Mouse (Mus musculus) limb, embryonic 13.5 days (tissue): ENCODE data around the gene Rerg. TPM values are rescaled to one million over a fixed set of nuclear protein-coding genes. Genes with fewer than 3 reads are reported as not detected.
A peak's percentile ranks its signal among the peaks of the same experiment; 100 is the strongest.

Experiments
- ATAC-seq: fragments of 200-750 bp; cut with Nextera tagmentation; 2 replicates; pipeline ENCODE4 v1.8.0; 2017; ENCODE audit warnings: low read depth, moderate number of reproducible peaks, moderate TSS enrichment; ENCODE audit not compliant: low FRiP score
- H3K27ac ChIP-seq: fragments of 300-500 bp; sonication (generic); 2 replicates; pipeline ENCODE4 v1.5.1; 2015; ENCODE audit warnings: inconsistent platforms, mild to moderate bottlenecking, moderate library complexity
- H3K27me3 ChIP-seq: fragments of 300-500 bp; sonication (generic); 2 replicates; pipeline ENCODE4 v1.6.1; 2015; ENCODE audit warnings: mild to moderate bottlenecking, inconsistent platforms
- H3K36me3 ChIP-seq: fragments of 300-500 bp; sonication (generic); 2 replicates; pipeline ENCODE4 v1.6.1; 2015; ENCODE audit warnings: inconsistent platforms, mild to moderate bottlenecking, moderate library complexity
- H3K4me1 ChIP-seq: fragments of 300-500 bp; sonication (generic); 2 replicates; pipeline ENCODE4 v1.6.1; 2015; ENCODE audit warnings: inconsistent platforms
- H3K4me2 ChIP-seq: fragments of 300-500 bp; sonication (generic); replicated peaks from 2 replicates; pipeline ENCODE4 v1.6.1; 2015; ENCODE audit warnings: inconsistent platforms, mild to moderate bottlenecking, moderate library complexity
- H3K4me3 ChIP-seq: fragments of 300-500 bp; sonication (generic); 2 replicates; pipeline ENCODE4 v1.5.1; 2015; ENCODE audit warnings: moderate library complexity, mild to moderate bottlenecking, inconsistent platforms
- H3K9ac ChIP-seq: fragments of 300-500 bp; sonication (generic); 2 replicates; pipeline ENCODE4 v1.6.1; 2015; ENCODE audit warnings: mild to moderate bottlenecking, inconsistent platforms
- H3K9me3 ChIP-seq: fragments of 300-500 bp; sonication (generic); 2 replicates; pipeline ENCODE4 v1.6.1; 2016; ENCODE audit warnings: inconsistent platforms
- WGBS: fragments of 180-500 bp; shearing (Covaris S2); methylation state at CpG from one replicate; pipeline ENCODE4 v1.1.7; 2015; 5-methylcytosine and 5-hydroxymethylcytosine counted together
- polyA plus RNA-seq: library from polyadenylated mRNA; unstranded; fragments of >200 nt; fragmentation: Nextera tagmentation; extraction: Ambion mirVana; gene quantifications from 2 replicates; pipeline ENCODE4 v1.2.1, GENCODE M21; 2015

The Rerg gene
- polyA plus RNA-seq, 1 experiment from 2014 or later = 23.2 TPM

DNA sequence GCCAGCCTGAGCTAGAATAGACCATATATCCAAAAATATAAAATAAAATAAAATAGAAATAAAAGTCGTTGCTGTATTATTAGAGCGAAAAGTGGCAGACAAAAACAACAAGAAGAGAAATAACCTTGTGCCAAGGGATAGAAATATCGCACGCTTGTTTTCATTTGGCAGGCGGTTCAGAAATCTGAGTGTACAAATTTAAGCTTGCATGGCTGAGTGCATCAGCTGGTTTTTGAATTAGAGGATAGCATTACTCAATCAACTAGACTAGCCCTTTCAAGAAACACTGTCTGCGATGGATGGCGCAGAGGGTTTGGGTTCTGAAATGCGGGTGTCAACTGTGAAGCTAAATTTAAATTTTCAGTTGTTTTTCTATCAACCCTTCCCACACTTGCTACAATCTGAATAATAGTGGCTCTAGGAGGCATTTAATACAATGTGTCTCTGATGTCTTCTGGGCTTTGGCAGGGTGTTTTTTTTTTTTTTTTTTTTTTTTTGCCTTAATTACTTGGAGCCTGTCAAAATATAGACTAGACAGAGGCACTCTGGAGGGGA is 10.8 kb downstream of the Rerg start:
- Histone ChIP-seq H3K9ac (no peak overlapping the region), H3K9me3 (no peaks in the 10 kb centered on the region), H3K27me3 (no peaks in the 10 kb centered on the region), H3K27ac (no peak overlapping the region), H3K4me1 (peaks cover 11% of the 10 kb centered on the region), H3K4me2 (no peak overlapping the region), H3K36me3 (0 out of 2 replicates have a peak, but pooled peaks cover 3% of the 10 kb centered on the region), H3K4me3 (no peak overlapping the region)
- 88% methylated on average over 8 of the region's 8 CpGs for WGBS
- no peak for ATAC-seq

DNA sequence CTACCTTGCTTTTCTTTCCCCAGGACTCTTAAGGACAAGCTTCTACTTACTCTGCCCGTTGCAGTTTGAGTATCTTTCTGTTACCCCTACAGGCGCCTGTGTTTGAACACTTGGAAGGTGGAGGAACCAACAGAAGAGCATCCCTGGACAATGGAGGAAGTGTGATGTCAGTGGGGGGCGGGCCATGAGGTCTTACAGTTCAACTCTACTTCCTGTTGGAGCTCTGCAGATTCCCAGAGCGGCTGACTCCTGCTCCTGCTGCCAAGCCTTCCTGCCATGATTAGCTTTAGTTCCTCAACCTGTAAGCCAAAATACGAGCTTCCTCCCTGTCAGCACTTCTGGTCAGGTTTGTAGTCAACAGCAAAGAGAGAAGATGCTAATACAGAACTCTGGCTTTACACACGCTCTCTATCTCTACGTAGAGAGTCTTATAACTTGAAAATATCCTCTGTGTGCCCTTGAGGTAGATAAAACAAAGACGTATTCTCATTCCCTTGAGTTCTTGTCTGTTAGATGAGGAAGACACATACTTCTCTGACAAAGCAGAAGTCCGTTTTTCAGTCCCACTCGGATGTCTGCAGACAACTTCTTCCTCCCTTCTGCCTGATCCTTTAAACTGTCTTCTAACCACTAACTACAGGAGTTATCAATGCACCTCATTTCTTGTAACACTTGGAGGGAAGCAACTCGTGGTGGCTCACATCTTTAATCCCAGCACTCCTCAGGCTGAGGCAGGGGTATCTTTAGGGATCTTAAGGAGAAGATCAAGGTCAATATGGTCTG is 13.7 kb downstream of the Rerg start:
- H3K4me3 ChIP-seq = no peak overlapping the region
- ATAC-seq = no peak
- peaks cover 11% of the 10 kb centered on the region for H3K4me1 ChIP-seq
- no peak overlapping the region for H3K4me2 ChIP-seq
- H3K27me3 ChIP-seq = no peaks in the 10 kb centered on the region
- no peaks in the 10 kb centered on the region for H3K36me3 ChIP-seq
- no peak overlapping the region for H3K9ac ChIP-seq
- no peak overlapping the region for H3K27ac ChIP-seq
- no peaks in the 10 kb centered on the region for H3K9me3 ChIP-seq
- 77% methylated on average over 11 of the region's 11 CpGs for WGBS

DNA sequence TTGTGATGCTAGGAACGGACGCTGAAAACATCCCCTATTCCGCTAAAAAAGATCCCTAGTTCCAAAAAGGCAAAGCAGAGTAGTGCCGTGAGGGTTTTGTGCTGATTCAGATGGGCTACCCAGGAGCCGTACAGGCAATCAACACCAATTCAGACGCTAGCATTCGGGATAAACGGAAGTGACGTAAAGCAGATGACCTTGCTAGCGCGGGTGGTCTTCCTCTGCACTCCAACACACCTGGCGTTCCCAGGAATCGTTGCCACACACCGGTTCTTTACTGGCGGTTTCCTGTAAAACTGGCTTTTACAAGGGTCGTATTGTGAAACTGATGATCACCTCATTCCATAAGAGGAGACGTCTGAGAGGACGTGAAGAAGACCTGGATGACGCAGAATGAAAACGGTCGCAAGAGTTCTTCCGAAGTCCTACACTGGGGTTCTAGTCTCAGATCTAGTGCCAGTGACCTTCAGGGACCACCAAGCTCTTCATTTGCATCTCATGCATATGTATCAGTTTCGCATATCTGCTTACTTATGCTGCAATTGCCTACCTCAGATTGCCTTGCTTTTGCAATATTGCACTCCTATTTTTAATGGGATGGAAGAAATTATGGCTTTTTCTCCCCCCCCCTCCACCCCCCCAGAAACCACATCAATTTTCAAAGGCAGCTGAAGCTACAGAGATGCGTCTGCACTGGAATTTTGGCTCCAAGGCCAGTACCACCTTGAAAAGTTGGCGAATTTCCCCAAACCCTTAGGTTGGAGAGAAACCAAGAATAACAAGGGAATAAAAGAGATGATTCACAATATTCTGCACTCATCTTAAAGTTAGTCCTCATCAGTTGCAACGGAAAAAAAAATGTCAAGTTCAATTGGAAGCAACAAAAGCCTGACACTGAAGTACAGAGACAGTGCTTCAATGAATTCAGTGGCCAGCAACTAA is 14.8 kb downstream of the Rerg start:
- Histone ChIP-seq H3K4me2 (peak overlapping the region; percentile 50), H3K4me3 (peak overlapping the region; percentile 11; the same call in 1 of the 2 replicates), H3K27ac (no peak overlapping the region; the same call in 1 of the 2 replicates), H3K9me3 (no peaks in the 10 kb centered on the region), H3K9ac (no peak overlapping the region), H3K4me1 (peaks cover 11% of the 10 kb centered on the region), H3K36me3 (no peaks in the 10 kb centered on the region), H3K27me3 (no peaks in the 10 kb centered on the region)
- 46% methylated on average over 26 of the region's 26 CpGs for WGBS
- ATAC-seq = no peak

DNA sequence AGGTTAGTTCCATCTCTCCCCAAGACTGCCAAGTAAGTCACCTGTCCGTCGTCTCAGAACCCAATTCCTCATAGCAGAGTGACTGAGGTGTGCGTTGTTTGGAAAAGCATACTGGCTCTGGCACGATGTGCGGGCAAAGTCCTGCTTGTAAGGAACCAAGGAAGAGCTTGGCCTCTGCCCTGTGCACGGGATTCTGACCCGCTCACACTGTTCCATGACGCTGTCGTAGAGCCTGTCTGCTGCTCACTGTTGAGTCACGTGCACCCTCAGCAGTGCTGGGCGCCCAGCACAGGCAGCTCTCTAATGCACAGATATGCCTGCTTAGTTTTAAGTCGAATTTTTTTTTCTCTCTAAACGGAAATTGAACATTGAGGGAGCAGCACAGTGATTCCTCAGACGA is 17.3 kb downstream of the Rerg start:
- Histone ChIP-seq H3K4me2 (no peak overlapping the region), H3K4me3 (no peak overlapping the region), H3K4me1 (peaks cover 11% of the 10 kb centered on the region), H3K9me3 (no peaks in the 10 kb centered on the region), H3K9ac (no peak overlapping the region), H3K27me3 (no peaks in the 10 kb centered on the region), H3K27ac (no peak overlapping the region), H3K36me3 (no peaks in the 10 kb centered on the region)
- 84% methylated on average over 14 of the region's 14 CpGs for WGBS
- ATAC-seq = no peak

DNA sequence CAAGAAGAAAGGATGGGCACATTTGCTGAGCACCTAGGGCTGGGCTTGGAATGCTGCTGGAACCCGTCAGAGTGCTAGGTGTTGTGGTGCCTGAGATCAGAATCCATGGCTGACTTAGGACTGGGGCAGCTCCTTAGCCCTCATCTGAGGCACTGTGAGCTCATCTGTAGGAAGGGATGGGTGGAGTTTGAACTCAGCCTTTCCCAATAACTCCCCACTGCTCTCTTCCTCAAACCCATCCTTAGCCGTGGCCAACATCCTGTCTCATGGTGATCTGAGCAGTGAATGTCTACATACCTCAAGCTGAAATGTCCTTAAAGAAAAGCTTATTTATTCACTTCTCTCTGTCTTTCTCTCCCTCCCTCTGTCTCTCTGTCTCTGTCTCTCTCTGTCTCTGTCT is 19.3 kb downstream of the Rerg start:
- Histone ChIP-seq H3K27ac (no peak overlapping the region), H3K27me3 (no peaks in the 10 kb centered on the region), H3K4me2 (no peak overlapping the region), H3K4me3 (no peak overlapping the region), H3K36me3 (no peaks in the 10 kb centered on the region), H3K9me3 (0 out of 2 replicates have a peak, but pooled peaks cover 6% of the 10 kb centered on the region), H3K9ac (no peak overlapping the region), H3K4me1 (peaks cover 11% of the 10 kb centered on the region)
- ATAC-seq = no peak
- 80% methylated on average over 2 of the region's 2 CpGs for WGBS

DNA sequence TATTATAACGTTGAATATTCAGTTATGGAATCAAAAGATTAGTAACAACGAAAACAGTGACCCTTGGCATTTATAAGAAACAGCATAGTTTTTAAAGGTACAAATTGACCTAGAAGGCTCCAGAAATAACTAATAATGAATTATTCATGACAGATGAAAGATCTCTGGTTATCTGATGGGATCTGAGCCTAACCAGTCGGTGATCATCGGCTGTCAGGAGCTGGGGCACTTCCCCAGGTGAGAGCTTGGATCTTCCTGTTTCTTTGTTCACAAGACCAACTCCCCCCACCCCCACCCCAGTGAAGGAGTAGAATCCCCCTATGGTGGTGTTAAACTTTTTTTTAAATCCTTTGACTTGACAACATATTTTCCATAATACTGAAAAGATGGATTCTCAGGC is 20.5 kb downstream of the Rerg start:
- 84% methylated on average over 4 of the region's 4 CpGs for WGBS
- no peak overlapping the region for H3K9ac ChIP-seq
- peaks cover under 1% of the 10 kb centered on the region; the same call in 1 of the 2 replicates for H3K4me1 ChIP-seq
- H3K4me3 ChIP-seq = no peak overlapping the region
- H3K36me3 ChIP-seq = no peaks in the 10 kb centered on the region
- H3K27ac ChIP-seq = no peak overlapping the region
- 0 out of 2 replicates have a peak, but pooled peaks cover 6% of the 10 kb centered on the region for H3K9me3 ChIP-seq
- no peak overlapping the region for H3K4me2 ChIP-seq
- H3K27me3 ChIP-seq = no peaks in the 10 kb centered on the region
- ATAC-seq = no peak

DNA sequence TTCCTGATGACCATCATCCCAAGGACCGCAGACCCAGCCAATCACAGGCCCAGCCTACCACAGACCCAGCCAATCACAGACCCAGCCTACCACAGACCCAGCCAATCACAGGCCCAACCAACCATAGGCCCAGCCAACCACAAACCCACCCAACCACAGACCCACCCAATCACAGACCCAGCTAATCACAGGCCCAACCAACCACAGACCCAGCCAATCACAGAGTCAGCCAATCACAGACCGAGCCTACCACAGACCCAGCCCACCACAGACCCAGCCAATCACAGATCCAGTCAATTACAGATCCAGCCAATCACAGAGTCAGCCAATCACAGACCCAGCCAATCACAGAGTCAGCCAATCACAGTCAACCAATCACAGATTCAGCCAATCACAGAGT is 23.4 kb downstream of the Rerg start:
- ATAC-seq = no peak; the same call in 1 of the 2 replicates
- Histone ChIP-seq H3K27ac (no peak overlapping the region), H3K4me2 (no peak overlapping the region), H3K9me3 (0 out of 2 replicates have a peak, but pooled peaks cover 6% of the 10 kb centered on the region), H3K4me3 (no peak overlapping the region), H3K4me1 (peaks cover 7% of the 10 kb centered on the region), H3K9ac (no peak overlapping the region), H3K27me3 (no peaks in the 10 kb centered on the region), H3K36me3 (no peaks in the 10 kb centered on the region)
- 93% methylated on average over 2 of the region's 2 CpGs for WGBS

DNA sequence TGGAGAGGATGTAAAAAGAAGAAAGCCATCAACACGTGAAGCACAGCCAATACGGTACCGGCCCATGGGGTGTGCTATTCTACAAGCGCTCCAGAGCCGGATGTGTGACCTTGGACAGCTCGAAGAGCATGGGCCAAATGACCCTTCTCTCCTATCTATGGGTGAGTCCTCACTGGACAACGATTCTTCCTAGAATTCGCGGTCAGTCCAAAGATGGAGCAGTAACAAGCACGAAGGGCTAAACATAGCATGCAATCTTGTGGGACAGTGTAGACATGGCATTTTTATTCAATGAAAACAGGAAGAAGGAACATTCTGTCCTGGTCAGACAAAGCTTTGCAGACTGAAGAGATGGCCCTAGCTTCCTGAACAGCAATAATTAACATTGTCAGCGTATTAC is 24.7 kb downstream of the Rerg start:
- no peak overlapping the region for H3K9ac ChIP-seq
- 95% methylated on average over 11 of the region's 11 CpGs for WGBS
- no peaks in the 10 kb centered on the region for H3K36me3 ChIP-seq
- 0 out of 2 replicates have a peak, but pooled peaks cover 6% of the 10 kb centered on the region for H3K9me3 ChIP-seq
- no peaks in the 10 kb centered on the region for H3K27me3 ChIP-seq
- no peak overlapping the region for H3K27ac ChIP-seq
- peaks cover 7% of the 10 kb centered on the region for H3K4me1 ChIP-seq
- no peak overlapping the region for H3K4me3 ChIP-seq
- no peak for ATAC-seq
- H3K4me2 ChIP-seq = no peak overlapping the region

DNA sequence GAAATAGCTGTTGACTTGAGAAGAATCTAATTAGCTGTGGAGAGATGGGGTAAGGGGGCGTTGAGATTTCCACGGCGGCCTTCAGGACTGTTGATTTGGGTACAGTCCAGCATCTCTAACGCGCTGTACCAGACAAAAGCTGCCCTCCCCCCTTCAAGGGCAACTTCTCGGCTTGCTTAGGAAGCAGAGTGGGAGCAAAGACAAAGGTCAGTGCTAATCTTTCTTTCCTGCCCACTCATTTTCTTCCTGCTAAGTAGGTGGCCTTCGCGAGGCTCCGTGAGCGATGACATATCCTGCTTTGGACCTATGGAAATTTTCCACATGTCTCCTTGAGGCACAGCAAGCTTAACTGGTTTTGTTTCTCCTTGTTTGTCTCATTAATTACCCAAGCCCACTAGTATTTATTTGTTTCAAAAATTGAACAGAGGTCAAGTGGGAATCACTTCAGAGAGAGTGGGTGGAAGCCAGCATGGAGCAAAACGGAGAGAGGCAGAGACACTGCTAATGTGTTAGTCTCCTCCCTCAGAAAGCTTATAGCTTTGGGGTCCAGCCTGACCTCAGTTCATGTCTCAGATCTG is 25.2 kb downstream of the Rerg start:
- Histone ChIP-seq H3K4me2 (no peak overlapping the region), H3K36me3 (no peaks in the 10 kb centered on the region), H3K9me3 (0 out of 2 replicates have a peak, but pooled peaks cover 6% of the 10 kb centered on the region), H3K27me3 (no peaks in the 10 kb centered on the region), H3K9ac (no peak overlapping the region), H3K4me3 (no peak overlapping the region), H3K4me1 (peaks cover 7% of the 10 kb centered on the region), H3K27ac (no peak overlapping the region)
- WGBS = 74% methylated on average over 11 of the region's 11 CpGs
- ATAC-seq = no peak

DNA sequence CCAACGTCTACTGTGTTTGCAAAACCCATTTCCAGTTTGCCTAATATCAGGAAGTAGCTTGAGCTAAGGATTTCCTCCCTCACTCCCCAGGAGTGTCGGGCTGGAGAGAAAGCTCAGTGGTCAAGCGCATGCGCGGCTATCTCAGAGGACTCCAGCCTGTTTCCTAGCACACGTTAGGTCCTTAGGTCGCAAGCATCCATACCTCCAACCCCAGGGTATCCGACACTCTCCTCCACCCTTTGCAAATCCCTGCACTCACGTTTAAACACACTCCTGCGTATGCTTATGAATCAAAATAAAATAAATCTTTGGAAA is 25.8 kb downstream of the Rerg start:
- no peak overlapping the region for H3K27ac ChIP-seq
- WGBS = 87% methylated on average over 10 of the region's 10 CpGs
- no peak overlapping the region for H3K4me2 ChIP-seq
- H3K4me1 ChIP-seq = peaks cover 7% of the 10 kb centered on the region
- ATAC-seq = no peak
- no peaks in the 10 kb centered on the region for H3K36me3 ChIP-seq
- no peak overlapping the region for H3K9ac ChIP-seq
- H3K4me3 ChIP-seq = no peak overlapping the region
- H3K27me3 ChIP-seq = no peaks in the 10 kb centered on the region
- 0 out of 2 replicates have a peak, but pooled peaks cover 6% of the 10 kb centered on the region for H3K9me3 ChIP-seq

DNA sequence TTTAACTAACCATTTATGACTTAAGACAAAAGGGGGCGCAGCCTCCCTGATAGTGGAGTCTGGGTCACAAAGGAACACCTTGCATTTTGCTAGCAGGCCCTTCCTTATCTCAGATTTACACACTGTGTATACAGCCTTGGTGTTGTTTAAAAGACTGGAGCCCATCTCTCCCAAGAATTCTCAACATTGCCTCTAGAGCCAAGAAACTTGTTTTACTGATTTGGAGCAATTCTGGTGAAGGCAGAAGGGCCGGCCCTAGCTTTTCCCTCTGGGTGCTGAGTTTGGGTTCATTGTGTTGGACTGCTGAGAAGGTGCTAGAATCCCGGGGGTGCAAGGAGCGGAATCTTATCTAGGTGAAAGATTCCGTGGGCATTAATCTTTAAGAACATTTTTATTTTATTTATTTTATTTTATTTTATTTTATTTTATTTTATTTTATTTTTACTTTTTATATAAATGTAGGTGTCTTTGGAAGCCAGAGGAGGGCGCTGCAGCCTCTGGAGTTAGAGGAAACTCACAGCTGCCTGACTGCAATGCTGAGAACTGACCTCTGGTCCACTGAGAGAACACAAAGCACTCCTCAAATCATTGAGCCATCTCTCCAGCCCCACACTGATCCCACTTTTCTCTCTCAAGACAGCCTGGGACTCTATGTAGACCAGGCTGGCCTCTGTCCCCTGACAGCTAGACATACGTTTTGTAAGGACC is 26.3 kb downstream of the Rerg start:
- peaks cover 7% of the 10 kb centered on the region for H3K4me1 ChIP-seq
- WGBS = 81% methylated on average over 7 of the region's 7 CpGs
- no peak for ATAC-seq

More for the DNA sequence above, 26.3 kb downstream of the Rerg start:
- 0 out of 2 replicates have a peak, but pooled peaks cover 6% of the 10 kb centered on the region for H3K9me3 ChIP-seq
- H3K4me3 ChIP-seq = no peak overlapping the region
- no peak overlapping the region for H3K9ac ChIP-seq
- no peak overlapping the region for H3K4me2 ChIP-seq
- no peak overlapping the region for H3K27ac ChIP-seq
- no peaks in the 10 kb centered on the region for H3K36me3 ChIP-seq
- no peaks in the 10 kb centered on the region for H3K27me3 ChIP-seq
